Mouse (Mus musculus) Patski (cell line): ENCODE data around the gene Zfp668. TPM values are rescaled to one million over a fixed set of nuclear protein-coding genes. Genes with fewer than 3 reads are reported as not detected.

ENCODE experiments used
- ATAC-seq: fragments of 100-300 bp; one replicate; pipeline ENCODE4 v1.8.0; 2021
- CTCF ChIA-PET: fragments of 350-600 bp; sonication (Branson Sonifier 250); formaldehyde crosslinking; loops from one replicate; lab custom pipeline; 2022; ENCODE audit warnings: inconsistent platforms; lab: Charles Lee
- POLR2A ChIA-PET: fragments of 350-600 bp; sonication (Branson Sonifier 250); formaldehyde crosslinking; loops from one replicate; lab custom pipeline; 2022; ENCODE audit warnings: antibody characterized with exemption, inconsistent platforms; lab: Charles Lee
- DNase-seq: peaks from one replicate; pipeline ENCODE4 v3.0.0-alpha.2; 2011; ENCODE audit warnings: low read depth, low spot score
- H3K27me3 ChIP-seq: fragments of 371-371 bp; one replicate; pipeline ENCODE4 v1.5.1; 2021
- CTCF ChIP-seq: fragments of 100-300 bp; IDR thresholded peaks from one replicate; pipeline ENCODE4 v1.5.1; 2021
- in situ Hi-C: fragments of 300-500 bp; cut with MboI; formaldehyde crosslinking; loops from 3 replicates; pipeline ENCODE4 v1.11.1; 2018; ENCODE audit warnings: low pct_unique_long_range_greater_than_20kb, mixed read lengths
- polyA plus RNA-seq: library from polyadenylated mRNA; unstranded; gene quantifications from one replicate; pipeline ENCODE4 v1.2.3, GENCODE M21; 2021

The Zfp668 gene
- polyA plus RNA-seq, 1 experiment from 2014 or later: 8.9 TPM

DNA sequence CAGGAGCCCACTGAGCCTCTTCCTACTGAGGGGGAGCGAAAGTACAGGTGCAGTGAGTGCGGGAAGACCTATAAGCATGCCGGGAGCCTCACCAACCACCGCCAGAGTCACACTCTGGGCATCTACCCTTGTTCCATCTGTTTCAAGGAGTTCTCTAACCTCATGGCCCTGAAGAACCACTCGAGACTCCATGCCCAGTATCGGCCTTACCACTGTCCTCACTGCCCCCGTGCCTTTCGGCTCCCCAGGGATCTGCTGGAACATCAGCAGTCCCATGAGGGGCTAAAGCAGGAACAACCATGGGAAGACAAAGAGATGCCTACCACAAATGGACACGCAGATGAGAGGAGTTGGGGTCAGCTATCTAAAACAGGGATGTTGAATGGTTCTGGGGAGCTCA, 2.7 kb upstream of the Zfp668 start:
- in situ Hi-C loops: no loop called here
- no peak for TF ChIP-seq CTCF
- DNase-seq: no peak
- ATAC-seq: no peak
- ChIA-PET CTCF (no interaction called here), POLR2A (no interaction called here)
- no peaks in the 10 kb centered on the region for H3K27me3 ChIP-seq

- no peaks in the 10 kb centered on the region for H3K27me3 ChIP-seq
- DNase-seq (peak; percentile 33), ATAC-seq (peak; percentile 57)
- in situ Hi-C loops: no loop called here
- CTCF ChIA-PET: no interaction called here
- POLR2A ChIA-PET: interaction anchor here (1.0 to 1.4 kb wide), 5 partner anchors 10 to 101 kb away, joined by 3 to 5 read pairs (median 4); no protein-coding TSS in a partner anchor
- TF ChIP-seq CTCF: no peak
Measured at GRCm38 (mm10) chr7:127876041-127876466, 574 bp downstream of the Zfp668 start, which contains the start of gene Zfp646. TSS of gene Zfp646 (plus strand) at chr7:127876221.

DNA sequence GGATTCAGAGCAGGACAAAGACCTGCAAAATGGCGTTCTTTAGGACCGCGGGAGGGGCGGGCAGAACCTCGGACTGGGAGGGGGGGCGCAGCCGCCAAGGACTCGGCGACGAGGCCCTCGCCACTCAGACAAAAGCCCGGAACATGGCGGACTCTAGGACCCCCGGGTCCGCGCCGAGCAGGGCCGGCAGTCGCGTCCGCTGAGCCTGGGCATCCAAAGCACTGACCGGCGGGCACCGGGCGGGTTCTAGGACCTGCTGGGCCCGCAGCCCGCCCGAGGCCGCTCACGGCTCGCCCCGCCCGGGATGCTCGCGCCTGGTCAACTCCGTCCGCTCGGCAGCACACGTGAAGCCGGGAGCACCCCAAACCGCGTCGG, 1.0 kb downstream of the Zfp668 start:
- in situ Hi-C loops: no loop called here
- ChIA-PET CTCF (interaction anchor here (1.1 kb wide), 1 partner anchor 102 kb away, joined by 3 read pairs; no protein-coding TSS in a partner anchor), POLR2A (interaction anchor here (0.6 to 1.0 kb wide), 2 partner anchors 91 to 100 kb away, joined by 3 to 5 read pairs; no protein-coding TSS in a partner anchor)
- no peaks in the 10 kb centered on the region for H3K27me3 ChIP-seq
- ATAC-seq (peak; percentile 86), DNase-seq (peak; percentile 51)
- TF ChIP-seq CTCF: no peak

GRCm38 (mm10) chr7:127874812-127875626, 1.6 kb downstream of the Zfp668 start:
- DNase-seq (no peak), ATAC-seq (no peak)
- no peak for TF ChIP-seq CTCF
- no peaks in the 10 kb centered on the region for H3K27me3 ChIP-seq
- in situ Hi-C loops: no loop called here
- POLR2A ChIA-PET: interaction anchor here (0.6 to 1.5 kb wide), 5 partner anchors 34 to 100 kb away, joined by 3 to 6 read pairs (median 3); partner anchors contain the start of gene Kat8
- CTCF ChIA-PET: interaction anchor here (1.1 to 1.7 kb wide), 2 partner anchors 9 to 101 kb away, joined by 3 to 5 read pairs; no protein-coding TSS in a partner anchor

GRCm38 (mm10) chr7:127870136-127870821, 6.3 kb downstream of the Zfp668 start:
- H3K27me3 ChIP-seq: no peaks in the 10 kb centered on the region
- in situ Hi-C loops: no loop called here
- ChIA-PET CTCF (interaction anchor here (0.7 to 1.5 kb wide), 5 partner anchors 9 to 160 kb away, joined by 3 to 4 read pairs (median 3); partner anchors contain the start of genes Gm21974 and Vkorc1), POLR2A (interaction anchor here (0.7 kb wide), 1 partner anchor 47 kb away, joined by 3 read pairs; no protein-coding TSS in a partner anchor)
- ATAC-seq (no peak), DNase-seq (no peak)
- TF ChIP-seq CTCF: no peak

GRCm38 (mm10) chr7:127869149-127869810, 7.3 kb downstream of the Zfp668 start:
- ChIA-PET POLR2A (no interaction called here), CTCF (interaction anchor here (0.9 to 1.5 kb wide), 4 partner anchors 8 to 60 kb away, joined by 3 to 4 read pairs (median 4); partner anchors contain the start of genes Gm21974 and Vkorc1)
- no peak for DNase-seq
- ATAC-seq: no peak
- no peaks in the 10 kb centered on the region for H3K27me3 ChIP-seq
- in situ Hi-C loops: no loop called here
- no peak for TF ChIP-seq CTCF

DNA sequence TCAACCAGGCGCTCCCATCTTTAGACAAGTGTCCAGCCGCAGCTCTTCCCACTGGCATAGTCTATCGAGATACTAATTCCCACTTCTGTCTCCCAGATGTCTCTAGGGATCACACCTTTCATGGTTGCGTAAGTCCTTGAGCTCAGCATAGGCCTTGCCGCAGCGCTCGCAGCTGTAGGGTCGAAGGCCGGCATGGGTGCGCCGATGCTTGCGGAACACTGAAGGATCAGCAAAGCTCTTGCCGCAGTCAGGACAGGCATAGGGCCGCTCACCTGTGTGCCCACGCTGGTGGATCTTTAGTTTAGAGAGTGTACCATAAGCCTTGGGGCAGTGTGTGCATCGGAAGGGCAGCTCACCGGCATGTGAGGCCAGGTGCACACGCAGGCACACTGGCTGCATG, 9.0 kb downstream of the Zfp668 start:
- in situ Hi-C loops: no loop called here
- ATAC-seq (no peak), DNase-seq (no peak)
- ChIA-PET CTCF (interaction anchor here (0.8 kb wide), 1 partner anchor 9 kb away, joined by 3 read pairs; no protein-coding TSS in a partner anchor), POLR2A (interaction anchor here (0.5 kb wide), 1 partner anchor 479 kb away, joined by 4 read pairs; no protein-coding TSS in a partner anchor)
- no peak for TF ChIP-seq CTCF
- no peaks in the 10 kb centered on the region for H3K27me3 ChIP-seq

GRCm38 (mm10) chr7:127866434-127866833, 10.2 kb downstream of the Zfp668 start:
- no peaks in the 10 kb centered on the region for H3K27me3 ChIP-seq
- ChIA-PET POLR2A (interaction anchor here (1.3 kb wide), 1 partner anchor 10 kb away, joined by 4 read pairs; the partner anchor contains the start of genes Zfp646 and Zfp668), CTCF (interaction anchor here (1.1 to 2.1 kb wide), 2 partner anchors 8 to 17 kb away, joined by 5 read pairs; no protein-coding TSS in a partner anchor)
- no peak for DNase-seq
- in situ Hi-C loops: no loop called here
- ATAC-seq: no peak
- no peak for TF ChIP-seq CTCF

DNA sequence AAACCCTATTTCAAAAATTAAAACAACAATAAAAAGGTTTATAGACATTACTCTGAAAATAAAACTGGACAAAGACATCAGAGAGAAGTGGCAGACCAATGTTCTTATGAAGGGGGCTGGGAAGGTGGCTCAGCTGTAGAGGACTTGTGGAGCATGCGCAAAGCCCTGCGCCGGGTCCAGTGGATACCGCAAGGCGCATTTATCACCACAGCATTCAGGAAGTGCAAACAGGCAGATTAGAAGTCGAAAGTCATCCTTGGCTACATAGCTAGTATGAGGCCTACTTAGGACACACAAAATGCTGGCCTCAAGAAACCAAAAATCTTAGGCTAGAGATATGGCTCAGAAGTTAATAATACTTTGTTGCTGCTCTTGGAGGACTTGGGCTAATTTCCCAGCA, 18.4 kb downstream of the Zfp668 start:
- in situ Hi-C loops: no loop called here
- POLR2A ChIA-PET: interaction anchor here (0.6 kb wide), 1 partner anchor 47 kb away, joined by 4 read pairs; no protein-coding TSS in a partner anchor
- H3K27me3 ChIP-seq: no peaks in the 10 kb centered on the region
- no peak for TF ChIP-seq CTCF
- CTCF ChIA-PET: interaction anchor here (1.2 kb wide), 1 partner anchor 9 kb away, joined by 3 read pairs; no protein-coding TSS in a partner anchor
- DNase-seq (no peak), ATAC-seq (no peak)
